Mouse (Mus musculus) liver, embryonic 14.5 days (tissue): Measurements from ENCODE around the gene Csf2ra. TPM values are rescaled to one million over a fixed set of nuclear protein-coding genes. Genes with fewer than 3 reads are reported as not detected.
A peak's percentile ranks its signal among the peaks of the same experiment; 100 is the strongest.
"Not testable (repeated sequence)": the region's sequence is repeated elsewhere in the genome, so short reads cannot be mapped to it uniquely, and the experiment has no call there.

ENCODE experiments used
- ATAC-seq: fragments of 200-750 bp; cut with Nextera tagmentation; 2 replicates; pipeline ENCODE4 v1.8.0; 2017; ENCODE audit warnings: moderate number of reproducible peaks, mild to moderate bottlenecking, moderate library complexity; ENCODE audit not compliant: insufficient read depth
- DNase-seq, 3 experiments: peaks; one replicate each; pipeline ENCODE4 v3.0.0-alpha.2; 2012 to 2013; ENCODE audit warnings: low read depth in 3 of 3, low spot score in 3 of 3
- H3K27ac ChIP-seq: fragments of 300-500 bp; sonication (generic); 2 replicates; pipeline ENCODE4 v1.5.1; 2014; ENCODE audit warnings: moderate library complexity, mild to moderate bottlenecking, control low read depth, inconsistent platforms
- H3K27me3 ChIP-seq: fragments of 300-500 bp; sonication (generic); 2 replicates; pipeline ENCODE4 v1.6.1; 2014; ENCODE audit warnings: mild to moderate bottlenecking, low read length, moderate library complexity; ENCODE audit not compliant: control insufficient read depth, insufficient read depth
- H3K36me3 ChIP-seq: fragments of 300-500 bp; sonication (generic); replicated peaks from 2 replicates; pipeline ENCODE4 v1.6.1; 2014; ENCODE audit warnings: low read depth; ENCODE audit not compliant: control insufficient read depth, insufficient read depth
- H3K4me1 ChIP-seq, 2 experiments: fragments of 200-500 bp in 1 of 2; fragments of 300-500 bp in 1 of 2; sonication (generic) in 1 of 2; replicated peaks; 2 replicates each; pipeline ENCODE4 v1.6.1; 2012 to 2014; ENCODE audit warnings: antibody characterized with exemption in 1 of 2, inconsistent platforms in 1 of 2, low read length in 1 of 2; ENCODE audit not compliant: control insufficient read depth in 2 of 2, insufficient read depth in 2 of 2
- H3K4me2 ChIP-seq: fragments of 300-500 bp; sonication (generic); 2 replicates; pipeline ENCODE4 v1.6.1; 2014; ENCODE audit warnings: low read depth, mild to moderate bottlenecking, control low read depth, moderate library complexity
- H3K4me3 ChIP-seq, 2 experiments: fragments of 200-500 bp in 1 of 2; fragments of 300-500 bp in 1 of 2; sonication (generic) in 1 of 2; 2 replicates each; pipeline ENCODE4 v1.5.1; 2012 to 2014; ENCODE audit warnings: low read depth in 2 of 2, low read length in 2 of 2, mild to moderate bottlenecking in 2 of 2, control low read depth in 1 of 2, inconsistent platforms in 1 of 2, moderate library complexity in 1 of 2; ENCODE audit not compliant: insufficient read depth in 1 of 2
- H3K9ac ChIP-seq: fragments of 300-500 bp; sonication (generic); replicated peaks from 2 replicates; pipeline ENCODE4 v1.6.1; 2014; ENCODE audit warnings: mild to moderate bottlenecking, control low read depth, moderate library complexity
- H3K9me3 ChIP-seq: fragments of 300-500 bp; sonication (generic); 2 replicates; pipeline ENCODE4 v1.6.1; 2016; ENCODE audit warnings: low read length, mixed read lengths; ENCODE audit not compliant: control insufficient read depth
- CTCF ChIP-seq: IDR thresholded peaks from 2 replicates; pipeline ENCODE4 v1.5.1; 2016; ENCODE audit warnings: antibody characterized with exemption, low read depth, control low read depth
- EP300 ChIP-seq: IDR thresholded peaks from 2 replicates; pipeline ENCODE4 v1.6.1; 2016; ENCODE audit warnings: antibody characterized with exemption, low read depth
- WGBS: fragments of 180-500 bp; shearing (Covaris S2); extraction: QIAGEN DNeasy Blood & Tissue Kit; methylation state at CpG from one replicate; pipeline ENCODE4 v1.1.7; 2014; ENCODE audit not compliant: insufficient replicate concordance; 5-methylcytosine and 5-hydroxymethylcytosine counted together
- polyA plus RNA-seq, 2 experiments: library from polyadenylated mRNA; depleted of rRNA in 1 of 2; stranded (reverse) in 1 of 2; unstranded in 1 of 2; fragments of >200 nt; fragmentation: Nextera tagmentation in 1 of 2; extraction: Ambion mirVana in 1 of 2; gene quantifications; 2 replicates each; pipeline versions ENCODE4 v1.2.1 to v1.2.3; 2012 to 2014

Gene Csf2ra
- polyA plus RNA-seq, 2 experiments: 4.4 to 26.0 TPM

- DNase-seq (no peak), ATAC-seq (no peak; the same call in 1 of the 2 replicates)
- Histone ChIP-seq H3K4me1 (no peaks in the 10 kb centered on the region; a peak in 2 of 4 replicates), H3K27ac (no peak overlapping the region), H3K9me3 (no peaks in the 10 kb centered on the region), H3K4me2 (peak overlapping the region; percentile 63), H3K27me3 (no peaks in the 10 kb centered on the region), H3K4me3 (peak overlapping the region; percentile 42 to 57), H3K9ac (no peak overlapping the region), H3K36me3 (no peaks in the 10 kb centered on the region)
- no peak for TF ChIP-seq CTCF
- TF ChIP-seq EP300: no peak
- WGBS: 38% methylated on average over 51 of the region's 53 CpGs
Measured at GRCm38 (mm10) chr19:61224678-61225525, 3.3 kb downstream of the Csf2ra start.

- DNase-seq: peak in 1 of 3 experiments; percentile 49
- H3K4me1 ChIP-seq: no peaks in the 10 kb centered on the region; a peak in 2 of 4 replicates
- TF ChIP-seq CTCF (no peak), EP300 (no peak)
- H3K4me2 ChIP-seq: no peak overlapping the region
- no peak overlapping the region for H3K4me3 ChIP-seq
- no peak overlapping the region for H3K27ac ChIP-seq
- whole genome bisulfite sequencing: 74% methylated on average over 6 of the region's 6 CpGs
- no peaks in the 10 kb centered on the region for H3K9me3 ChIP-seq
- no peaks in the 10 kb centered on the region for H3K27me3 ChIP-seq
- H3K36me3 ChIP-seq: no peaks in the 10 kb centered on the region
- no peak for ATAC-seq
- no peak overlapping the region for H3K9ac ChIP-seq
Measured at GRCm38 (mm10) chr19:61223706-61224328, 4.4 kb downstream of the Csf2ra start.

GRCm38 (mm10) chr19:61207506-61207905 lies 20.7 kb downstream of the Csf2ra start:
- H3K4me1 ChIP-seq, DNase-seq, H3K9ac ChIP-seq, H3K4me2 ChIP-seq, H3K27ac ChIP-seq, H3K4me3 ChIP-seq, H3K27me3 ChIP-seq, H3K9me3 ChIP-seq, H3K36me3 ChIP-seq: not testable (repeated sequence)
- 33% methylated on average over 6 of the region's 6 CpGs for WGBS
- TF ChIP-seq EP300: peak; percentile 64
- ATAC-seq: peak; percentile 78

GRCm38 (mm10) chr19:61199836-61200235 lies 28.4 kb downstream of the Csf2ra start:
- no peak overlapping the region for H3K9ac ChIP-seq
- no peaks in the 10 kb centered on the region for H3K36me3 ChIP-seq
- WGBS: 11% methylated on average over 10 of the region's 10 CpGs
- no peak overlapping the region for H3K27ac ChIP-seq
- DNase-seq (no peak), ATAC-seq (no peak)
- H3K4me1 ChIP-seq: no peaks in the 10 kb centered on the region
- H3K4me3 ChIP-seq: no peak overlapping the region
- H3K4me2 ChIP-seq: no peak overlapping the region
- H3K9me3 ChIP-seq: no peaks in the 10 kb centered on the region
- no peak for TF ChIP-seq EP300
- TF ChIP-seq CTCF: no peak
- H3K27me3 ChIP-seq: no peaks in the 10 kb centered on the region

GRCm38 (mm10) chr19:61199316-61199715 lies 28.9 kb downstream of the Csf2ra start:
- H3K9me3 ChIP-seq: no peaks in the 10 kb centered on the region
- 12% methylated on average over 13 of the region's 13 CpGs for WGBS
- H3K4me1 ChIP-seq: no peaks in the 10 kb centered on the region
- ATAC-seq: no peak
- no peaks in the 10 kb centered on the region for H3K36me3 ChIP-seq
- peak; percentile 67 to 70 (median 68) for DNase-seq
- no peak for TF ChIP-seq EP300
- TF ChIP-seq CTCF: no peak
- no peak overlapping the region for H3K4me2 ChIP-seq
- no peak overlapping the region for H3K9ac ChIP-seq
- H3K27ac ChIP-seq: no peak overlapping the region
- no peaks in the 10 kb centered on the region for H3K27me3 ChIP-seq
- H3K4me3 ChIP-seq: no peak overlapping the region

GRCm38 (mm10) chr19:61183590-61183989 lies 44.6 kb downstream of the Csf2ra start, which contains the start of gene Gm6020:
TSS of gene Gm6020 (plus strand) at chr19:61183890.
- H3K36me3 ChIP-seq, DNase-seq, H3K27me3 ChIP-seq, H3K4me1 ChIP-seq, H3K9ac ChIP-seq, H3K4me3 ChIP-seq, H3K9me3 ChIP-seq, ATAC-seq, H3K27ac ChIP-seq, H3K4me2 ChIP-seq: not testable (repeated sequence)
- WGBS: 52% methylated on average over 2 of the region's 2 CpGs
